Mouse (Mus musculus): Measurements from ENCODE around the gene Fcer1g. TPM values are rescaled to one million over a fixed set of nuclear protein-coding genes. Genes with fewer than 3 reads are reported as not detected.
A peak's percentile ranks its signal among the peaks of the same experiment; 100 is the strongest.
"Not testable (repeated sequence)": the region's sequence is repeated elsewhere in the genome, so short reads cannot be mapped to it uniquely, and the experiment has no call there.

Gene Fcer1g
- polyA plus RNA-seq, 1 experiment from 2014 or later = 19.9 TPM

DNA sequence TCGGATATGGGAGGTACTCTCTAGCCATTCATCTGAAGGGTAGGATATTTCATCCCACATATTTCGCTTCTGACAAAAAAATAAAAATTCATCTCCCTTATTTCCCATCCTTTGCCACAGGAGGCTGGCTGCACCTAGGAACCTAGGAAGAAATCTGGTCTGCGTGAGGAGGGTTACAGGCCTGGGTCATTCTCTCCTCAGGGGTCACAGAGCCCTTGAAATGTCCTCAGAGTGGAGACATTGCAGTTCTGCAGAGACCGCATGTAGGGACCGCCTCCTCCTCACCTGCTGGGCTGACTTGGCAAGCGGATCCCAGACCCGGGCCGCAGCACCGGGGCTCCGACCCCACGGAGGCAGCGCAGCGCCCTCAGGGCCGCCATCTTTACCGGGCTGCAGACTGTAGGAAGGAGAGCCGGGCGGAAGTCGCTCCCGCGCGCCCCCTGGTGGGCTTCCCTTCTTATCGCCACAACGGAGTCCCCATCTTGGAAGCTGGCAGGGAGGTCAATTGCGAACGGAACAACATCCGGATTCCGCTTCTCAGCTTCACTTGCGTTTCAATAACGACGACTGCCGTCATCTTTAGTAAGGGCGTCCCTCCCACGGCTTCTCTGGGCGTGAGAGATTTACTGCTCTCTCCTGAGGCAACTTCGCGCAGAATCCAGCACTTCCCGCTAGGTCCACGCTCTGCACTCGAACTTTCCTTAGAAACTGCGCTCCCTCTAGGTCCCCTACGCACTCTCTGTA, 12.7 kb upstream of the Fcer1g start:
- Histone ChIP-seq H3K4me1 (ENCODE audit: control insufficient read depth, insufficient read depth, low read length) (peaks cover 12% of the 10 kb centered on the region), H3K4me2 (ENCODE audit: low read depth, low read length) (peak overlapping the region; percentile 61), H3K4me3 (ENCODE audit: low read depth, low read length) (peak overlapping the region; percentile 43), H3K9ac (replicated peaks; ENCODE audit: low read length) (peak overlapping the region; percentile 64), H3K36me3 (replicated peaks; ENCODE audit: control insufficient read depth, insufficient read depth, low read depth, low read length) (no peaks in the 10 kb centered on the region; the same call in 1 of the 2 replicates), H3K27me3 (ENCODE audit: control insufficient read depth, insufficient read depth, low read length) (no peaks in the 10 kb centered on the region), H3K27ac (replicated peaks; ENCODE audit: low read depth, low read length) (peak overlapping the region; percentile 66), H3K9me3 (replicated peaks; ENCODE audit: control insufficient read depth, low read length) (no peaks in the 10 kb centered on the region)
- peak; percentile 85 for ATAC-seq (replicated peaks; ENCODE audit: insufficient number of reproducible peaks, low FRiP score, low TSS enrichment, low read depth)
- WGBS = under 1% methylated on average over 41 of the region's 41 CpGs
- peak; percentile 99 for DNase-seq (ENCODE audit: low spot score)

DNA sequence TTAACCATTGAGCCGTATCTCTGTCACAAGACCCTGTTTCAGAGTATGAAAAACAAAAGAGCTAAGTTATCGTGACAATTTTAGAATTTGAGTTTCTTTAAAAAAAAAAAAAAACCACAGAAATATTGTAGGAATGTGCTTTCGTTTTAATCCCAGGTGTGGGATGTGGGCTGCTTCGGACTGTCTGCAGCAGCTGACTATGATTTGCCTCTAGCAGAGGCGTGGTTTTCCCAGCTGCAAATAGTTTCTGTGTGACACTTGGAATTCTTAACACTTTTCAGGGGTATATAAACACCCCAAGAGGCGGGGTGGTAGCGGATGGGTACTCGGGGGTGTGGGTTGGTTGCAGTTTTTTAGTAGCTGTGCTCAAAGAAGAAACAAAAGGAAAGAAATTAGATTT, 11.2 kb upstream of the Fcer1g start:
- Histone ChIP-seq H3K4me3 (ENCODE audit: low read depth, low read length) (no peak overlapping the region), H3K27me3 (ENCODE audit: control insufficient read depth, insufficient read depth, low read length) (no peaks in the 10 kb centered on the region)
- 86% methylated on average over 8 of the region's 8 CpGs for whole genome bisulfite sequencing

DNA sequence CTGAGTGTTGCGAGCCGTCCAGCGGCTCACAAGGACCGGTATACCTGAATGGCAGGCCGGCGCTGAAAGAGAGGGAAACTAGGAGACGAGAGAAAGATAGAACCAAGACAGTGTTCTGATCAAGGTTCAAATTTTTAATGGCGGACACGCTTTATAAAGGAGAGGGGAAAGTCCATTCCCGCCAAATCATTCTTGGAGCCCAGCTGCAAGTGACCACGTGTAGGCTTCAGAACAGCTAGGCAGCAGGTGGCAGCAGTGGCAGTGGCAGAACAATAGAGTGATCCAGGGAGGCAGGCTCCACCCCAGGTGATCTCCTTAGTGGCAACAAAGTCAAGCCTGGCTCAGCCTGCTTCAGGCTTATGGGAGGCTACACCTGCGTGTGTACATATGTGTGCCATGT, 7.8 kb upstream of the Fcer1g start:
- H3K4me2 ChIP-seq (ENCODE audit: low read depth, low read length); H3K27ac ChIP-seq (replicated peaks; ENCODE audit: low read depth, low read length); DNase-seq (ENCODE audit: low spot score); H3K4me3 ChIP-seq (ENCODE audit: low read depth, low read length); H3K4me1 ChIP-seq (ENCODE audit: control insufficient read depth, insufficient read depth, low read length); ATAC-seq (replicated peaks; ENCODE audit: insufficient number of reproducible peaks, low FRiP score, low TSS enrichment, low read depth); H3K27me3 ChIP-seq (ENCODE audit: control insufficient read depth, insufficient read depth, low read length); H3K36me3 ChIP-seq (replicated peaks; ENCODE audit: control insufficient read depth, insufficient read depth, low read depth, low read length); H3K9me3 ChIP-seq (replicated peaks; ENCODE audit: control insufficient read depth, low read length); H3K9ac ChIP-seq (replicated peaks; ENCODE audit: low read length): not testable (repeated sequence)
- WGBS = 88% methylated on average over 12 of the region's 12 CpGs

More for the DNA sequence above, 11.2 kb upstream of the Fcer1g start:
- H3K9me3 ChIP-seq (replicated peaks; ENCODE audit: control insufficient read depth, low read length) = no peaks in the 10 kb centered on the region
- H3K9ac ChIP-seq (replicated peaks; ENCODE audit: low read length) = no peak overlapping the region
- ATAC-seq (replicated peaks; ENCODE audit: insufficient number of reproducible peaks, low FRiP score, low TSS enrichment, low read depth) (no peak), DNase-seq (ENCODE audit: low spot score) (no peak)
- H3K4me2 ChIP-seq (ENCODE audit: low read depth, low read length) = no peak overlapping the region
- H3K27ac ChIP-seq (replicated peaks; ENCODE audit: low read depth, low read length) = no peak overlapping the region
- H3K36me3 ChIP-seq (replicated peaks; ENCODE audit: control insufficient read depth, insufficient read depth, low read depth, low read length) = no peaks in the 10 kb centered on the region; the same call in 1 of the 2 replicates
- H3K4me1 ChIP-seq (ENCODE audit: control insufficient read depth, insufficient read depth, low read length) = peaks cover 2% of the 10 kb centered on the region; the same call in 1 of the 2 replicates

DNA sequence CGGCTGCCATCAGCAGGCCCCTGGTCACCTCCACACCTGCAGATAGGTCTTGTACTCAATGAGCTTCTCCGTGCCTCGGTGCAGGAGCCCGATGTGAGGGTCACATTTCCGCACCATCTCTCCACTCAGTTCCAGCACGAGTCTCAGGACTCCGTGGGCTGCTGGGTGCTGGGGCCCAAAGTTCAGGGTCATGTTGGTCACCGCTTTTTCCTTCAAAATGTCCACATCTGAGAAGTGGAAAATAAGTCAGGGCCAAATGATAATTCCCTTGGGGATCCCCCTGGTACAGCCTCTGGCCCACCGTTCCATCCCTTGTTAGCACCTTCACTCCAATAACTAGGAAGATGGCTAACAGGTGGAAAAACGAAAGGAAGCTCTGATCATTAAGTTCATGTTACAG, 6.7 kb upstream of the Fcer1g start:
- Histone ChIP-seq H3K27ac (replicated peaks; ENCODE audit: low read depth, low read length) (no peak overlapping the region), H3K36me3 (replicated peaks; ENCODE audit: control insufficient read depth, insufficient read depth, low read depth, low read length) (peaks cover 7% of the 10 kb centered on the region; the same call in 1 of the 2 replicates), H3K4me1 (ENCODE audit: control insufficient read depth, insufficient read depth, low read length) (no peaks in the 10 kb centered on the region), H3K9me3 (replicated peaks; ENCODE audit: control insufficient read depth, low read length) (no peaks in the 10 kb centered on the region), H3K4me2 (ENCODE audit: low read depth, low read length) (no peak overlapping the region), H3K27me3 (ENCODE audit: control insufficient read depth, insufficient read depth, low read length) (no peaks in the 10 kb centered on the region), H3K4me3 (ENCODE audit: low read depth, low read length) (no peak overlapping the region), H3K9ac (replicated peaks; ENCODE audit: low read length) (no peak overlapping the region)
- WGBS = 85% methylated on average over 10 of the region's 10 CpGs
- no peak for ATAC-seq (replicated peaks; ENCODE audit: insufficient number of reproducible peaks, low FRiP score, low TSS enrichment, low read depth)
- no peak for DNase-seq (ENCODE audit: low spot score)

DNA sequence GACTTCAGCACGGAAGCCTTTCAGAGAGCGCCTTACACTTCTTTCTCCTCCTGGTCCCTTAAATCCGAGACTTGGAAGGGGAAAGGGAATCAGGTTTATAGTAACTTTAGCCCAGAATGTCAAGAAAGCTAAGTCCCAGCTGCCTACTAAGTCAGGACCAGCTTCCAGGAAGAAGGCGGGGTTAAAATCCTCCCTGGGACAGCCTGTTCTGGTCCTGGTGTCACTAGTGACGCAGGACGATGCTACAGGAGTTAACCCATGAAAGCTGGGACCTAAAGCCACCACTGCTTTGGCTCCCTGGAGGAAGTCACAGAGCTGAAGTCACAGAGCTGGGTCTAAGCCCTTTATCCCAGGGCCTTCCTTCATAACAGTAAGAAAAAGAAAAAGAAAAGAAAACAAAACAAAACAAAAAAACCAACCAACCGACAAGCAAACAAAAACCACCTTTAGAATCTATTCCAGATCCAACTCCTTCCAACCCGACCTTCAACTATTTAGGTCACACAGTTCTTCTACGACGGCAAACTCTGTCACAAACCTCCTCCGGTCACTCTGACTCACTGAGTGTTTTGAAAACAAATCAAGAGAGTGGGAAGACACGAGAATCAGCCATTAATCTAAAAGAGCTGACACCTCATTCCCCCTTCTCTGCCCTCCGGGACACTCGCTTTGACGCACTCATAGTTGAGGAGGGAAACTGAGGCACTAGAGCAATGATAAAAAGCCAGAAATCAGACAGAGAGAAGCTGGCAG, 6.0 kb upstream of the Fcer1g start:
- no peaks in the 10 kb centered on the region for H3K27me3 ChIP-seq (ENCODE audit: control insufficient read depth, insufficient read depth, low read length)
- no peak overlapping the region for H3K9ac ChIP-seq (replicated peaks; ENCODE audit: low read length)
- H3K4me1 ChIP-seq (ENCODE audit: control insufficient read depth, insufficient read depth, low read length) = no peaks in the 10 kb centered on the region
- H3K27ac ChIP-seq (replicated peaks; ENCODE audit: low read depth, low read length) = no peak overlapping the region
- H3K4me2 ChIP-seq (ENCODE audit: low read depth, low read length) = no peak overlapping the region
- peaks cover 12% of the 10 kb centered on the region; the same call in 1 of the 2 replicates for H3K36me3 ChIP-seq (replicated peaks; ENCODE audit: control insufficient read depth, insufficient read depth, low read depth, low read length)
- 75% methylated on average over 15 of the region's 15 CpGs for WGBS
- ATAC-seq (replicated peaks; ENCODE audit: insufficient number of reproducible peaks, low FRiP score, low TSS enrichment, low read depth) (no peak), DNase-seq (ENCODE audit: low spot score) (no peak)
- no peak overlapping the region for H3K4me3 ChIP-seq (ENCODE audit: low read depth, low read length)
- H3K9me3 ChIP-seq (replicated peaks; ENCODE audit: control insufficient read depth, low read length) = no peaks in the 10 kb centered on the region

DNA sequence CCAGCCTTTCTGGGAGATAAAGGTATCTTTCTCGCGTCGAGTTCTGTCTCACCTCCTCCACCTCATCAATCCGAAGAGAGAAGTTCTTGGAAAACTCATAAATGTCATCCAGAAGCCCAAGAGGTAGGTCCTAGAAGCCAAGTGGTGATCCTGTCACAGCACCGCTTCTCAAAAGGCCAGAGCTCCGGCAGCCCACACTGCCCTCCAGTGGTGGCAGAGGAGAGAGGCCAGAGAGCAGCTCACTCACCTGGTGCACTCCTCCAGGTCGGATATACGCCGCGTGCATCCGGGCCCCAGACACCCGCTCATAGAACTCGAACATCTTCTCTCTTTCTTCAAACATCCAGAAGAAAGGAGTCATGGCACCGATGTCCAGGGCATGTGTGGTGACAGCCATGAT, 4.3 kb upstream of the Fcer1g start:
- Histone ChIP-seq H3K27me3 (ENCODE audit: control insufficient read depth, insufficient read depth, low read length) (no peaks in the 10 kb centered on the region), H3K9me3 (replicated peaks; ENCODE audit: control insufficient read depth, low read length) (no peaks in the 10 kb centered on the region), H3K4me3 (ENCODE audit: low read depth, low read length) (no peak overlapping the region), H3K4me2 (ENCODE audit: low read depth, low read length) (no peak overlapping the region), H3K27ac (replicated peaks; ENCODE audit: low read depth, low read length) (no peak overlapping the region), H3K4me1 (ENCODE audit: control insufficient read depth, insufficient read depth, low read length) (no peaks in the 10 kb centered on the region), H3K36me3 (replicated peaks; ENCODE audit: control insufficient read depth, insufficient read depth, low read depth, low read length) (peaks cover 20% of the 10 kb centered on the region; the same call in 1 of the 2 replicates), H3K9ac (replicated peaks; ENCODE audit: low read length) (no peak overlapping the region)
- ATAC-seq (replicated peaks; ENCODE audit: insufficient number of reproducible peaks, low FRiP score, low TSS enrichment, low read depth) (no peak), DNase-seq (ENCODE audit: low spot score) (peak; percentile 67)
- 69% methylated on average over 14 of the region's 14 CpGs for WGBS

DNA sequence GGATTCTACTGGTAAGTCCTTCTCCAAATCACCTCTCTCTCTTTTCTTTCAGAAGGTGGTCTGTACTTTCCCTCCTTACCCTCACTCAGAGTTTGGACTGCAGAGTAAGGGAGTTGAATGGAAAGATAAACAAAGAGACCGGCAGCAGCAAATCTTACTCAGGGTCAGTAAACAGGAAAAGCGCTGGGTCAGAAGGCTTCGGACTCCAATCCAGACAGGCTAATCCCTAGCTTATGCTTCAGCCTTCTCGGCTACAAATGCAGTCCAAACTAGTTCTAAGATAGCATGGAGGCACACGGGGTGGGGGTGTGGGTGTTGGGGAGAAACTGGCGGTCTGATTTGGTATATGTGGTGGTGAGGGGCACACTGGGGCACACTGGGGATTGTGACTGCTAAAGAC, 3.3 kb upstream of the Fcer1g start:
- 89% methylated on average over 6 of the region's 6 CpGs for WGBS
- no peaks in the 10 kb centered on the region for H3K9me3 ChIP-seq (replicated peaks; ENCODE audit: control insufficient read depth, low read length)
- no peak overlapping the region for H3K27ac ChIP-seq (replicated peaks; ENCODE audit: low read depth, low read length)
- no peak overlapping the region for H3K4me2 ChIP-seq (ENCODE audit: low read depth, low read length)
- H3K4me1 ChIP-seq (ENCODE audit: control insufficient read depth, insufficient read depth, low read length) = no peaks in the 10 kb centered on the region
- H3K4me3 ChIP-seq (ENCODE audit: low read depth, low read length) = no peak overlapping the region
- no peak overlapping the region for H3K9ac ChIP-seq (replicated peaks; ENCODE audit: low read length)
- no peak for DNase-seq (ENCODE audit: low spot score)
- H3K36me3 ChIP-seq (replicated peaks; ENCODE audit: control insufficient read depth, insufficient read depth, low read depth, low read length) = peaks cover 20% of the 10 kb centered on the region; the same call in 1 of the 2 replicates
- H3K27me3 ChIP-seq (ENCODE audit: control insufficient read depth, insufficient read depth, low read length) = no peaks in the 10 kb centered on the region
- no peak for ATAC-seq (replicated peaks; ENCODE audit: insufficient number of reproducible peaks, low FRiP score, low TSS enrichment, low read depth)

DNA sequence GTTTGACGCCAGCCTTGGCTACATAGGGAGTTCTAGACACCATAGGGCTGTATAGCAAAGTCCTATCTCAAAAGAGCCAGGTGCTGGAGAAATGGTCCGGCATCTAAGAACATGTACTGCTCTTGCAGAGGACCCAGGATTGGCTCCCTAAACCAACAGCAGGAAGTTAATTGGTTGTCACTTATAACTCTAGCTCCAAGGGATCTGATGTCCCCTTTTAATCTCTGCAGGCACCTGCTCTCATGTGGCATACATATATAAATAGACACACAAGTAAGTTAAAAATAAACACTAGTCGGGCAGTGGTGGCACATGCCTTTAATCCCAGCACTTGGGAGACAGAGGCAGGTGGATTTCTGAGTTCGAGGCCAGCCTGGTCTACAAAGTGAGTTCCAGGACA, 1.6 kb upstream of the Fcer1g start:
- Histone ChIP-seq H3K9me3 (replicated peaks; ENCODE audit: control insufficient read depth, low read length) (no peaks in the 10 kb centered on the region), H3K9ac (replicated peaks; ENCODE audit: low read length) (no peak overlapping the region), H3K27ac (replicated peaks; ENCODE audit: low read depth, low read length) (no peak overlapping the region), H3K4me3 (ENCODE audit: low read depth, low read length) (no peak overlapping the region), H3K4me1 (ENCODE audit: control insufficient read depth, insufficient read depth, low read length) (no peaks in the 10 kb centered on the region), H3K36me3 (replicated peaks; ENCODE audit: control insufficient read depth, insufficient read depth, low read depth, low read length) (peaks cover 20% of the 10 kb centered on the region; the same call in 1 of the 2 replicates), H3K27me3 (ENCODE audit: control insufficient read depth, insufficient read depth, low read length) (no peaks in the 10 kb centered on the region), H3K4me2 (ENCODE audit: low read depth, low read length) (no peak overlapping the region)
- DNase-seq (ENCODE audit: low spot score) (no peak), ATAC-seq (replicated peaks; ENCODE audit: insufficient number of reproducible peaks, low FRiP score, low TSS enrichment, low read depth) (no peak)
- 88% methylated on average over 3 of the region's 4 CpGs for WGBS
